Mouse (Mus musculus): ENCODE data around the gene Tec.

Tec gene

DNA sequence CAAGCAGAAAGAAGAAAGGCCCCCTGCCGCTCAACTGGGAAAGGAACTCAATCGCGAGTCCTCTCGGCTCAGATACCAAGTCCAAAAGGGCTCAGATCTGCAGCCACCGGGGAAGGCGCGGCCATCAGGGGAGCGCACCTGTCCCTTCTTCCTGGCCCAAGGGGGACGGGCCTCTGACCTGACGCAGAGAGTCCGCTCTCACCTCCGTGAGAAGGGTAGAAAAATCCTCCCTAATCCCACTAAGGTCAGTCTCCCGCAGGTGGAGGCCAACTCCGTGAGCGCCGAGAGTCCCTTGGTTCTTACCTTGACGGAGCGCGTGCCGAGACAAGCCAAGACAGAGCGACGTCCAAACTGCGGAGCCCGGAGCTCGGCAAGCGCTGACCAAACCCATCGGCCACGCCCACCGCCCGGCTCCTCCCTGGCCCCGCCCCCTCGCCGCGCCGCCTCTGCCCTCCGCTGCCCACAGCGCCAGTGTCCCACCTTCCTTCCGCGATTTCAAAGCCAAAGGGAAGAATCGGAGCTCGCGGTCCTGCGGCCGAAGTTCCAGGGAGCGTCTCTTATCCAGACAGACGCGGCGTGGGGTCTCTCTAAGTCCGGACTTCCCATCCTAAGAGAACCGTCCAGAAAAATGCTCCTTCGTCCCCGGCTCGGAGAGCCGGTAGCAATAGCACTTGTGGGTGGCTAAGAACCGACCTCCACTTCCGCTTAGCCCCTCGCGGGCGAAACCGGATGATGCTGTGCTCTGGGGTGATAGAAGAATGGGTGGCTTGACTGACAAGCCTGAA is at the start of gene Tec:
Tec (minus strand) TSS at position 393 of the 785 bp plus-strand sequence.
- DNase-seq (ENCODE audit: low spot score) = peak; percentile 67

DNA sequence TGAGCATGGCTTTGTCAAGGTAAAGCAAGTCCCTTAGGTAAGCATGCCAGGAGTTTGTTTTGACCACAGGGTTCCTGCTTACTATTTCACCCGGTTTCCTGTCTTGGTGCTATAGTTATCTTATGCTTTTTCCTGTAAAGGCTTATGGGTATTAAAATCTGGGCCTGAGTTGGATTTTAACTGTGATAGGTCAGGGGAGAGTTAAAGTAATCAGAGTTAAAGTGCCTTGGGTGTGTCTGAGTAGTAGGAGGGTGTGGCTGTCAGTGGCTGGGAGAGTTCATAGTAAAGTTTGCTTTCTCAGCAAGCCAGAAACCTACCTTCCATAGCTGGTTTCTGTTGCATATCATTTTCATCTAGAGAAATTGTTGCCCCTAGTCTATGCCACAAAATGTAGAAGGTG is 48.6 kb upstream of the Tec start:
- DNase-seq (ENCODE audit: low spot score) = peak; percentile 7

DNA sequence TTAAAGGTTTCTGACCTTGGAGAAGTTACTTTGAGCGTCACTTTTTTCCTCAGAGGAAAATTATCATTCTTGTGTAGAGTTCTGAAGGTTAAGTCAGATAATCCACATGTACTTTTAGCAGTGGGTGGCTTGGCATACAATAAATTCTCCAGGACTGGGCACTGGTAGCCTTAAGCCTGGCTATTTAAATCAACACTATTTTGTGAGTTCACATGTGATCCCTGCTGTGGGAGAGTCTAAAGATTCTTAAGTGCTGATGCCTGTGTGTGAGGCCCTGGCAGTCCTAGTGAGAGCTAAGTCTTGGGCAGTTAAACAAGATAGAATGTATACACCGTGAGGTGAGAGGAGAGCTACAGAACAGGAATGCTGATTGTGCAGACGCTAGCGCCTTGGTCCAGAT is 47.8 kb upstream of the Tec start:
- no peak for DNase-seq (ENCODE audit: low spot score)

DNA sequence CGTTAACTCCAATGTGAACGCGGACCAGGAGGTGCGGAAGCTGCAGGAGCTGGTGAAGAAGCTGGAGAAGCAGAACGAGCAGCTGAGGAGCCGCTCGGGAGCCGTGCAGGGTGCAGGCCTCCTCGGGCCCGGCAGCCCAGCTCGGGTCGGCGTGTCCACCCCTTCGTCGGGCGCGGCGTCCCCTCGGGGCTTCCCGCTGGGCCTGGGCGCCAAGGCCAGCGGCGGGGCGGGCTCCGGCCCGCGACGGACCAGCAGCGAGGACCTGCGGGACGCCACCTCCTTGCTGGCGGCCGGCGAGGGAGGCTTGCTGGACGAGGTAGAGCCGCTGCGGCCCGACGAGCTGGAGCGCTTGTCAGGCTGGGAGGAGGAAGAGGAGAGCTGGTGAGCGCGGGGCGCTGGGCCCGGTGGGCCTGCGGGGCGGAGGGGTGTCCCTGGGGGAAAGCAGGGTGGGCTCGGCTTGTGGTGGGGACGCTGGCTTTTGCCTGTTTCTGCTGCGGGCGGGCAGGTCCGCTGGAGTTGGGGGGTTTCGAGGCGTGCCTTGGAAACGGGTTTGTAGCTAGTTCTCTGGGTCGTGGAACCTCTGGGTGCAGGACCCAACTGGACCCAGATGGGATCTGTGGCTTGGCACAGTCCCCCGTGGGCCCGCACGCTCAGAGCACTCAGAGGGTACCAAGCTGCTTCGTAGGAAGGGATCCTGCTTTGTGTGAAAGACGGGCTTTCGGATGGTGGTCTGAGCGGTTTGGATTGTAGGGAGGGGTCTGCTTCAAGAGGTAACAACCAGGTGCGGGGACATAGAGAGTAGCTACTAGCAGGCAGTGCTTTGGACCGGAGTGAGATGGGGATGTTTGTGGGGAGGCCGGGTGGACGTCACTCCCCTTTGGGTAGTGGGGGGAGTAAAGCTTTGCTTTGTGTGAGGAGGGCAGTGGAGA is 46.6 kb upstream of the Tec start:
- peak; percentile 35 for DNase-seq (ENCODE audit: low spot score)

DNA sequence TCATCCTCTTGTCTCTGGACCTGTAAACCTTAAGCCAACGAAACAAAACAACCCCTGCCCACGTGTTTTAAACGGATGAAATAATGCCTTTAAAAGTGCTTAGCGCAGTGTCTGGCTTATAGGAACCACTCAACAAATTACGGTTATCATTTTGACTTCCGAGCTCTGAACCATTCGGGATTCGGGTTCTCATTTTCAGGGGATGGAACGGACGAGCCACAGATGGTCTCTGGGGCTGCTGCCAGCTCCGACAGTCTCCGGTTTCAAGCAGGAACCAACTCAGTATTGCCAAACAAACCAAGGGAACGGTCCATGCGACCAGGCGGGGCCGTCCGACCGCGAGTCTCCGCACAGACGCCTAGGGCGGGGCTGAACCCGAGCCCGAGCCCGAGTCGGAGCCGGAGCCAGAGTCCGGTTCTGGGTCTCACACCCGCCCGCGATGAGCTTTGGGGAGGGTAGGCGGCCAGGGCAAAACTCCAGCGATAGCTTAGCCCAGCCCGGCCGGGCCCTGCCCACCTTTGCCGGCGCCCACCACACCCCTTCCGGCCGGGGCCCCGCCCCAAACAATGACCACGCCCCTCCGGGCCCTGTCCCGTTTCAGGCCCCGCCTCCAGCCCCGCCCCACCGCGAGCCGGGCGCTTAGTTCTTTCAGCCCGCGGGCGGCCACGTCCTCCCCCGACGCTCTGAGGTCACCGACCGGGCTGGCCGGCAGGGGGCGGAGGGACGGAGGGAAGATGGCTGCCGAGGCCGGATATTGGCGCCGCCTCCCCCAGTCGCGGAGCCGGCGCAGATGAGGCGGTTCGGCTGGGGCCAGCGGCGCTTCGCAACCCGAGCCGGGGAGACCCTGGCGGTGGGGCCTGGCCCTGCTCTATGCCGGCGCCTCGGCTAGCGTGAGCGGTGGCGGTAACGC is 45.6 kb upstream of the Tec start, which contains the start of gene Slain2:
Slain2 (plus strand) TSS at position 657 of the 910 bp plus-strand sequence.
- DNase-seq (ENCODE audit: low spot score) = peak; percentile 96

DNA sequence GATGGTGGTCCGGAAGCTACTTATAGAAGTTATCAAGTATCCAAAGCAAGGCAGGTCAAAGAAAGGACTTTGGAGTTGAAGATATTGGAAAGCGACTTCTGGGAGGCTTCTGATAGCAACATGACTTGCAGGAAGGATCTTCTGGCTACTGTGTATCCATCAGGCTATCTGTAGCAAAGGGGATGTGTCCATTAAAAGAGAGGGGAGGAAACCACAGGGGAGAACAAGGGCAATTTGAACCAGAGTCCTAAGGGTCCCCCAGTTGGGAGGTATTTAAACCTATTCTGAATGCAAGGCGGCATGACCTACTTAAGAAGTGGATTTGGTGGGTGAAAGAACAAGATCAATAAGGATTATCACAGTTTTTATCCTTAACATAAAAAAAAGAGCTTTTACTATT is 43.0 kb upstream of the Tec start:
- no peak for DNase-seq (ENCODE audit: low spot score)

DNA sequence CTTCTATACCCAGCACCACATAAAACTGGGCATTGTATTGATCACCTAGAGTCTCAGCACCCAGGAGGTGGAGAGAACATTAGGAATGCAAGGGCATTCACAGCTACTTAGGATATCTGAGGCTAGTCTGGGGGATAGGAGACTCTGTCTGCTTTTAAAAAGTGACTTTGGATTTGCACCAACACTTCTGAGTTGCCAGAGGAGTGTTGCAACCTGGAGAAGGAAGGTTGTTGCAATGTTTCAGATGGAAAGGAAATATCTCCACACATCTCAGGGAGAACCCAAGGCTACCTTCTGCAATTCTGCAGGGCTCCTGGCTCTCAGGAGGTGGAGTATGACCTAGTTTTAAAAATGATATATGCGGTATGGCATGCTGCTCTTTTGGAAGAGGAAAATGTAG is 42.1 kb upstream of the Tec start:
- no peak for DNase-seq (ENCODE audit: low spot score)

DNA sequence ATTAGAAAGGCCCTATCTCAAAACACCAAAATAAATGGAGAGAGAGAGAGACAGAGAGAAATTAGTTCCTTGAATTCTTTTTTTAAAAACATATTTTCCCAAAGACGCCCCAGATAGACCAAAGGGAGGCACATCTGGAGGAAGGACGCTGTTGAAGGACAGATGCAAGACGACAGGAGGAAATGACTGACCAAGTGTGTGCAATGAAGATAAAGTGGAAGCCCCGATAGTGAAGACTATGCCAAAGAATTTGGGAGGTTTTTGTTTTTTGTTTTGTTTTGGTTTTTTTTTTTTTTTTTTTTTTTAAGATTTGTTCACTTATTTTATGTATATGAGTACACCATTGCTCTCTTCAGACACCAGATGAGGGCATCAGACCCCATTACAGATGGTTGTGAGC is 41.1 kb upstream of the Tec start:
- DNase-seq (ENCODE audit: low spot score) = no peak

DNA sequence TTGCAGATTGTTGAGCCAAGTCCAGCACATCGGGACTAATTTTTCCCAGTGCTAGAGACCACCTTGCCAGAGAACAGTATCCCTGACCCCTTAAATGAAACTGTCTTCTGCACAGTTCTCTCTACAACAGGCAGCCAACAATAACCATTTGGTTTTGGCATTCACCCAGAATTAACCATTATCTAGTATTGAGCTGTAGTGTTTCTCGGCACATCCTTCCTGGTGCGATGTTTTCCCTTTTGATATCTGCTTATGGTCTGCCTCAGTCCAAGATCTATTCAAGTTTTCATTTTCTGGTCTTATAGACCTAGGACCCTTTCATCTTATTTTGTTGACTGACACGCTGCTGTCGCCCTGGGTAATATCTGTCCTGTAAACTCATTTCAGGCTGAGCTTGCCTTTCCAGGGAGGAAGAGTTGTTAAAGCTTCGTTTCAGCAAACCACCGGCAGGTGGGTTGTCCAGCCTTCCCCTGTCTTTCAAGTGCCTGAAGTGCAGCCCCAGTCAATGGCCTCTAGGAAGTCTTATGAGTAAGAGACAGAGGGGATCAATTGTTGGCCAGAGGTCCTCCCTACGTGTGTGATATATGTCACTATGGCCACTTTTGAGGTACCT is 40.1 kb upstream of the Tec start:
- no peak for DNase-seq (ENCODE audit: low spot score)

DNA sequence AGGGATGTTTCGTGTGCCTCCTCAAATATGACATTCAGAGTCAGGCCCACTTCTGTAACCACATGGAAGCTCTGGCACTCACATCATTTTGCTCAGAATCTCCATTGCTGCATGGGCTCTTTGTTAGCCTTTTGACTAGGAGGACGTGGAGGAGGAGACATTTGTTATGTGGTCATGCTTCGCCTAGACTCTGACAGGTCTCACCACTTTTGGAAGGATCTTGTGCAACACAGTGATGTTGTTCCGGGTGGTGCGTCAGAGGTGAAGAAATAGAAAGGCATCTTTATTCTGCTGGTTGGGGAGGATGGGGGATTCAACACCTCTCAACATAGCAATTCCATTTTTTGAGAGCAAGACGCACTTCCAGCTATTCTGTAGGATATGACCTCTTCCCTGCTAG is 39.1 kb upstream of the Tec start:
- no peak for DNase-seq (ENCODE audit: low spot score)

DNA sequence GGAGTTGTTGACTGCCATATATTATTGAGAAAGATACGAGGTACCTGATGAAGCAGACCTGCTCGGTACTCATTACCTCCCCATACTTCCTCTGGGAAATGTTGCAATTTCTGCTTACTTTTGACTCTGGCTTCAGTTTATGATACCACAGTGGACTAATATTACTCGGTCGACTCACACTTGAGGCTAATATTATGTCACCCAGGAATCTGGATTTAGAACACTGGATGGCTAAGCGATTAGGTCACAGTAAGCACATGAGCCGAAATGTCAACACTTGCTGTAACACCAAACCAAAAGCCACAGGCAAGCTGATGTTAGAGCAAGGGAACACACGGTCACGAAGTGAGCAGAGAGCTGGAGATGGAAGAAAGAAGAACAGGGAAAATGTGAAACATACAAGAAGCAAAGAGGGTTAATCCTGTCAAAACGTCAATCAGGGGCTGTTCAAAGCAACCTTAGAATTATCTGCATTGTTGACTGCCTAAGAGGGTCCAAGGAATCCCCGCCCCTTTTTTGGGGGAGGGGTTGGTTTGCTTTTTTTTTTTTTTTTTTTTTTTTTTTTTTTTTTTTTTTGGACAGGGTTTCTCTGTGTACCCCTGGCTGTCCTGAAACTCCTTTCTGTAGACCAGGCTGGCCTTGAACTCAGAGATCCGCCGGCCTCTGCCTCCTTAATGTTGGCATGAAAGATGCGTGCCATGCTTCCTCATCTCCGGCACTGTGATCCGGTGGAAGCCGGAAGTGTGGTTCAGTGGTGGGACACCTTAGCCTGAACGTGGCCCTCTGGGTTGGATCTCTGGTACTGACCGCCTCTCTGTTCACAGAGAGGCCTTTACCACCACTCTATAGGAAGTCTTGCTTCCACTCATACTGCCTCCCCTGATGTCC is 36.9 kb upstream of the Tec start:
- no peak for DNase-seq (ENCODE audit: low spot score)

DNA sequence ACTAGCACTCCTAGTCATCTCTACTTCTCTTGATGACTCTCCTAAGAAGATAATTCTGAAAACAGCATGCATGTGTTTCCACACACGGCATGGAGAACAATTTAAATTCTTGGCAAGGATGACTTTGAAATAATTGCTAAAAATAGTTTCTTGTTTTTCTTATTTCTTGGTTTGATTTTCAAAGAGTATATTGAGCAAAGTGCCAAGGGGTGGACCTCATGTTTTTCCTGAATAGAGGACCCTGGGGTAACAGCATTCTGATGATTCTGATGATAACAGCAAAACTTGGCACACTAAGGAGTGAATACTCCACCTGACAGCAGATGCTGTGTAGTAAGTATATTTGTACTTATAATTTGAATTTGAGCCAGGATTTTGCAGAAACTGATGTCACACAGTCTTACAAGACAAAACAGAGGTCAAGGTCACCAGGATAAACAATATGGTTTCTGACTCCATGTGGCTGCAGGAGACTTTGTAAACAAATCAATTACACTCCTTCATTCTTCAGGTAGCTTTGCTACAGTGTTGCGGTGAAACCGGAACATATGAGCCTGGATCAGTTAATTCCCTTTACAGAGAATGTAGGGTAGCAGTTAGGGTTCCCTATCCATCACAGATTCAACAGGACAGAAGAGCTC is 34.7 kb upstream of the Tec start:
- DNase-seq (ENCODE audit: low spot score) = no peak

DNA sequence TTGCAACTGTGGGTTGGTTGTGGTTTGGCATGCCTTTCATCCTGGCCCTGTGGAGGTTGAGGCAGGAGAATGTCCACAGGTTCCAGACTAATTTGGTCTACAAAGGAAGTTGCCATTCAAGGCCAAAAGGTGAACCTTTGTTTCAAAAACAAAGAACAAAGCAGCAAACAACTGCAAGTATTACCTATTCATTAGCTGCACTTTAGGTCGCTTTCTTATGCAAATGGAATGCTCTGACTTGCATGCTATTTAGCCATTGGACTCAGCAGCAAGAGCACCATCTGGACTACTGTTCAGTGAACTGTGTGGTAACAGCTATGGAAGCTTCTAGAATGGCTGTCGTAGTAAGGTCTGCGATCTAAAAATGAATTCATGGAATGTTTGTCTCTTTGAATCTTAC is 34.0 kb upstream of the Tec start:
- DNase-seq (ENCODE audit: low spot score) = no peak

DNA sequence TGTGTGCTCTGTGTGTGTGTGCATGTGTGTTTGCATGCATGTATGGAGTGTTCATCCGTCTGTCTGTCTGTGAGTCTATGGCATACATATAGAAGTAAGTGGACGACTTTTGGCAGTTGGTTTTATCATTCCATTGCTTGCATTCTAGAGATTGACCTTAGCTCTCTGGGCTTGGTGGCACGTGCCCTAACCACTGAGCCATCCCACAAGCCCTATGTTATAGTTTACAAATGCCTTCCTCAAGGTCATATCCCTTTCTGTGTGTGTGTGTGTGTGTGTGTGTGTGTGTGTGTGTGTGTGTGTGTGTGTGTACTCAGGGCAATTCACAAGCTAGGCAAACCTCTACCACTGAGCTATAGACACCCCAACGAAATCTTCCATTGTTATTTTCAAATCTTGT is 33.6 kb upstream of the Tec start:
- DNase-seq (ENCODE audit: low spot score) = no peak

DNA sequence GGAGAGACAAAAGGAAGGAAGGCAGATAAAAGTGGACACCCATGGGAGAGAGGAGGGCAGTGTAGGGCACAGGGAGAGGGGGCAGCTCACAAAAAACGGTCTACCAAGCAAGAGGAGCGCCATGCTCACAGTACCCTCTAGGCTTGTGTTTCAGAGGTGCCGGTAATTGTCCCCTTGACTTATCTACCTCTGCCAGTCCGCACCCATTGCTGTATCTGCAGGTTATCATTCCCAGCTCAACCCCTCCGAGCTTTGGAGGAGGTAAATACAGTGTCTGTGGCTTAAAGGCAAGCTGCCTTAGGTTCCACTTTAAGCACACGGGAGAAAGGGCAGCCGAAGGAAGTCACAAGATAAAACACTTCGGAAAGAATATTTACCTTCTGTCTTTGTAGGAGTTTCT is 31.0 kb upstream of the Tec start:
- no peak for DNase-seq (ENCODE audit: low spot score)

DNA sequence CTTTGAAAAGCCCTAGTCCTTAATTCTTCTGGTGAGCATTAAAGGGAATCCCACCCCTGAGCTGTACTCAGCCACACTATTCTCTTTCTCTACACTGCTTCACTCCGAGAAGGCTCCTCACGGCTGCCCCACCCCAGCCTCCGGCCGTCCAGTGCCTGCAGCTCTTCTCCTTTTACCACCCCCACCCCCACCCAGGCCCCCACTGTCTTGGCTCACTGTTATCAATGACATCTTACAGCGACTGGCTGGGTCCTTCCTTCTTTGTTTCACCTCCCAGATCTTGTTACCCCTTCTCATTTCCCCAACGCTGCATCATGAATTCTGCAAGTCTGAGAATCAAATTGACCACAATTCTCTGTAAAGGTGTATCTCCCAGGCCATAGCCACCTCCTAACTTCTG is 29.7 kb upstream of the Tec start:
- DNase-seq (ENCODE audit: low spot score) = no peak

DNA sequence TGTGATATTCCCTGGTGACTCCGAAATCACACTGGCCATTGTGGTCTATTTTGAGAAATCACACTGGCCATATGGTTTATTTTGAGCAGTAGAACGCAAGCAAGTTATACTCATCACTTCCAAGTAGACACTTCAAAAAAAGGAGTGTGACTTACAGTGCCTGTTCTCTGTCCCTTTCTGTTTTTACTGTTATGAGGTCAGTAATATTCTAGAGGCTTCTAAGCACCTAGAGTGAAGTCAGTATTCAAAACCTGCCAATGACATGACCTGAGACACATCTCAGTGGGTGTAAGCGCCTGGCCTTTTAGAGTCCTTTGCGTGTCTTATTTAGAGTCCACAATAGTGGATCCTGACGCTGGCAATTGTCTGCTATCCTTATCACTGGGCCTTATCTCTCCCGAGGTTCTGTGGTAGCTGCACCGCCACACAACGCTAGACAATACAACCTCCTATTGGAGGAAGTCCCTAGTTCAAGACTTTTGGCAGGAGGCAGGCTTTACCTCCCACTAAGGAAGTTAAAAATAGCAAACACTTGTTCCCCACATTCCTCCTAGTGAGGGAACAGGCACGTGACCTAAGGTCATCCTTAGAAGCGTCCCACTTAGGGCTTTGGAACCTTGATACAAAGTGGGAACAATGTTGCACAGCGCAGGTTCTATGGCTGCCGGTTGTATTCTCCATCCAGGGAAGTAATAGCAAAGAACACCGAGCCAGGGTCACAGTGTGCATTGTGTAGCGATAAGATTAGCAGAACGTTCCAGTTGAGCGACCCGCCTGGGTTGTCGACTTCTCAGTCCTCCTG is 28.4 kb upstream of the Tec start:
- no peak for DNase-seq (ENCODE audit: low spot score)

DNA sequence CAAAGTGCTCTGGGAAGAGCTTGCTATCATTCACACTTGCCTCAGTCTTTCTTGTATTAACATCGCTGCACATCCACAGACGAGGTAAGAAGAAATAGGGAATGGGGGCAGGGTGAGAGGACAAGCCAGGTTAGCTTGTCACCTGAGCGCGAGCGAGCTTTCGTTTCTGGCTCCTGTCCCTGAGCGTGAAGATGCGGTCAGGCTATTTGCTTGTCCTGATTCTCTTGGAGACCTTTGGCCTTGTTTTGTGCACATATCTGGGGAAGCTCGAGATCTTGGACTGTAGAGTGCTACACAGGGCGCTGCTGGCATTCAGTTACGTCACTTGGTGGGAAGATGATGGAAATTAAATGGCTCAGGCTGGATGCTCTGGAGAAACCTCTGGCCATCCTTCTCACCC is 27.0 kb upstream of the Tec start:
- no peak for DNase-seq (ENCODE audit: low spot score)

DNA sequence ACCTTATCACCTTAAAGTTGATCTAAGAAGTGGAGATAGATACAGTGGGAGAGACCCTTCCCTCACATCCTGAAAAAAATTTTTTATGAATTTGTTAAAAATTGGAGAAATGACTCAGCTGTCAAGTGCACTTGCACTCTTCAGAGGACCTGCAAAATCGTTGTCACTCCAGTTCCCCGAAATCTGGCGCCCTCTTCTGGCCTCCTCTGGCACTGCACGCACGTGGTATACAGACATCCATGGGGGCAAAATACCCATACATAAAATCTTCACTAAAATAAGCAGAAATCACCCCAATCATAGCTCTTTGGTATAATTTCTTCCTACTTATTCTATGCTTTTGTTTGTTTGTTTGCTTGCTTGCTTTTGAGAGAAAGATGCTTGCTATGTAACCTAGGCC is 25.7 kb upstream of the Tec start:
- peak; percentile 29 for DNase-seq (ENCODE audit: low spot score)

All from T-cell, adult 2 months (primary cell).